Mouse (Mus musculus): ENCODE measurements around the gene 4930404N11Rik.

The 4930404N11Rik gene

GRCm38 (mm10) chr10:81328386-81328785, 37.2 kb downstream of the 4930404N11Rik start, which contains the start of gene Tbxa2r:
Gene Tbxa2r (plus strand): TSS chr10:81328731.
- DNase-seq (ENCODE audit: low spot score), result no peak

DNA sequence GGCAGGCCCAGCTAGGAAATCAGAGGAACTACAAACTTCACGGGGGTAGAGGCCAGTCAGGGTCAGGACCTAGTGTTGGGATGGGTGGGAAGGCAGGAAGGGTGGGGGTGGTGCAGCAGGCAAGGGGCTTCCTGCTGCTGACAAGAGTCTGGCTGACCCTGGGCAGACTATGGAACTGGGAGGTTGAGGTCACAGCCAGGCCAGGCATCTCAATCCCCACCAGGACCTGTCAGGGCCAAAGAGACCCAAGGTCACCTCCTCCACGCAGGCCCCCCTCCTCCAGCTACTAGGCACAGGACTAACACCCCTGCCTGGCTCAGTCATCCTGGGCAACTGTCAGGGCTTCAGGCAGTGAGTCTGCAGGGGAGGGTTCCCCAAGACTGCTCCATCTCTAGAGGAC, 37.7 kb downstream of the 4930404N11Rik start:
- DNase-seq (ENCODE audit: low spot score), result no peak

GRCm38 (mm10) chr10:81326858-81327257, 38.8 kb downstream of the 4930404N11Rik start:
- DNase-seq (ENCODE audit: low spot score), result no peak

- DNase-seq (ENCODE audit: low spot score), result no peak
Measured at GRCm38 (mm10) chr10:81325781-81326180, 39.8 kb downstream of the 4930404N11Rik start.

DNA sequence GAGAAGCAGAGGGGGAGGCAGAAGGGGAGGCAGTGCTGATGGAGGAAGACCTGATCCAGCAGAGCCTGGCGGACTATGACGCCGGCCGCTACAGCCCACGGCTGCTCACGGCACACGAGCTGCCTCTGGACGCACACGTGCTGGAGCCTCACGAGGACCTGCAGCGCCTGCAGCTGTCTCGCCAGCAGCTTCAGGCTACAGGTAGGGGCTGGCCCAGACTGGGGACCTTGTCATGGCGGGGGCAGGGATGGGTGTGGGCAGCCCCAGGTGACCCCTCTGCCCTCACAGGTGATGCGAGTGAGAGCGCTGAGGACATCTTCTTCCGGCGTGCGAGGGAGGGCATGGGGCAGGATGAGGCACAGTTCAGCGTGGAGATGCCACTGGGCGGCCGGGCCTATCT, 40.4 kb downstream of the 4930404N11Rik start:
- no peak for DNase-seq (ENCODE audit: low spot score)

DNA sequence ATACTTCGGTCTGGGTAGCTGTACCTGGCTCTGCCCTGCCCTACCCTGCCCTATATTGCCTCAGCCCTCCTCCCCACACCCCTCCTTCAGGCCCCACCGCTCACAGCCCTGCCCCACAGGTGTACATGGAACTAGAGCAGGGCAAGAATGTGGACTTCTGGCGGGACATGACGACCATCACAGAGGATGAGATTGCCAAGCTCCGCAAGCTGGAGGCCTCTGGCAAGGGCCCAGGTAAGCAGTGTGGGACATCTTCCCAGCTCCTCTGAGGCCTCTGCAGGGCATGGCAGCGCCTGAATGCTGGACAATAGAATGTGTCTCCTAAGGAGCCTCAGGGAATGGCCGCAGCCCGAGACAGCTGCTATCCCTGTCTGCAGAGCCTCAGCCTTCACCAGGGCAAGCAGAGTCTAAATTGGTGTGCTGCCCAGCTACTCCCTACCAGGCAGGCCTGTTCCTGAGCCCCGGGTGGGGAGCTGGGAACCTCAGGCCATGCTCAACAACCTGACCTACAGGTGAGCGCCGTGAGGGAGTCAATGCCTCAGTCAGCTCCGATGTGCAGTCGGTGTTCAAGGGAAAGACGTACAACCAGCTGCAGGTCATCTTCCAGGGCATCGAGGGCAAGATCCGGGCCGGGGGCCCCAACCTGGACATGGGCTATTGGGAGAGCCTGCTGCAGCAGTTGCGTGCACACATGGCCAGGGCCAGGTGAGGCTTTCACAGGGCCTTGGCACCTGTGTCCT, 41.7 kb downstream of the 4930404N11Rik start:
- DNase-seq (ENCODE audit: low spot score), result no peak

GRCm38 (mm10) chr10:81323141-81323775, 42.4 kb downstream of the 4930404N11Rik start:
- DNase-seq (ENCODE audit: low spot score), result no peak

GRCm38 (mm10) chr10:81322444-81322843, 43.2 kb downstream of the 4930404N11Rik start:
- DNase-seq (ENCODE audit: low spot score), result no peak

GRCm38 (mm10) chr10:81321436-81321835, 44.2 kb downstream of the 4930404N11Rik start:
- no peak for DNase-seq (ENCODE audit: low spot score)

DNA sequence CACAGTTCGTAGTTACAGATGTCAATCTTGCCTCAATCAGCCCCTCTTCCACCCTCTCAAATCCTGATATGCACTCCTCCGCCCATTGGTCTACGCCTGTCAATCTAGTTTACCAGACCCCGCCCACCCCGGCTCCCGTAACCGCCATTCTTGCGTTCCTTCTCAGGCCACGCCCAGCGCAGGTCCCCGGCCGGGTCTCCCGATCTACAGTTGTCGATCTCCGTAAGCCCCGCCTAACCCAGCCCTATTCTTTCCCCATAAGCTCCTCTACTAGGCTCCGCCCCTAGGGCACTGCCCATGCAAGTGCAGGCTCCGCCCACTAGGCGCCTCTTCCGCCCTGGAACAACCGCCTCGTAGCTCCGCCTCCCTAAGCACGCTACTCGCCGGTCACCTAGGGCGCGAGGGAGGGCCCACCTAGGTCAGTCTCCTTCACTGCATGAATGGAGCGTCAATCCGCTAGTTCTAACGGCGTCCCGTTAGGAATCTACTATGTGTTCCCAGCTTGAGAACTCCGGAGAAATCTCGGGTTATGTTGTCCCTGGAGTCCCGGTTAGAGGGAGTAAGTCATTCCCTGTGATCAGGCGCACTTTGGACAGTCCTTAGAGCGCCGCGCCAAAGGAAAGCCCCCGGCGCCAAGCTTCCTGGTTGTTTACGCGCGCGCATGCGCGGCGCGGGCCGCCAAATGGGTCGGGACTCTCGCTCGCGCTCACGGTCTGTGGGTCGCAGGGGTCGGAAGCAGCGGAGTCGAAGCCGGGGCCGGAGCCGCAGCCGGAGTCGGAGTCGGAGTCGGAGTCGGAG, 44.9 kb downstream of the 4930404N11Rik start, which contains the start of gene Cactin:
Cactin (plus strand) TSS at position 554 of the 798 bp plus-strand sequence.
- peak; percentile 90 for DNase-seq (ENCODE audit: low spot score)

DNA sequence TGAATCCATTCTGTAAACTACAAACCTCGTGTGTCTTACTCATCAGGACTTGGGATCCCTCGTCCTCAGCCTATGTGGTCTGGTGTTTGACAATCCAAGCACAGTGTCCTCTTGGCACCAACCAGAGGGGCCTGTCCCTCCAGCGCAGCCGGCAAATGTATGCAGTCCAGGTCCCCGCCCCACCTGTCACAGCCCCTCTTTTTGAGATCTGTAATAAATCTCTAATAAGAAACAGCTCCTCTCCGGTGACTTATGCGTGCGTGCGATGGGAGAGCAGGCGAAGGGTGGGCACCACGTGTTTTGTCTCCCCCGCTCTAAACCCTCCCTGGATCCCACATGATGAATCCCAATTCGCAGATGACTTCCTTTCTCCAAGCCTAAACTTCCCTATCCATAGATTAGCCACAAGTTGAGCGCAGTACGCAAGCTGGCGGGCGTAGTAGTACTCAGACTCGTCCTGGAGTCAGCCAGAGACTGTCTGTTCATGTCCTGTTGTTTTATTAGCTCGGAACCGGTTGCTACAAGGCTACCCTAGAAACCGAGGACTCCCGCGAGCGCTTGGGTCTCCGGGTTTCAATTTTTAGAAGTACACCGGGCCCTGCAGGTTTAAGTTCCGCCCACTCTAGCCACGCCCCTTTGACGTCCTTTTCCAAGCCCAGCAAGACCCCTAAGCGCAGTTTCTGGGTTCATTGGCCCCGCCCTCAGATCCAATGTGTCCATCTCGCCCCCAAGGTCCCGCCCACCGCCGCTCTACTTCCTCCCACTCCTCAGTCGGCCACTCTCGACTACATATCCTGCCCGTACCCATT, 45.7 kb downstream of the 4930404N11Rik start:
- no peak for DNase-seq (ENCODE audit: low spot score)

DNA sequence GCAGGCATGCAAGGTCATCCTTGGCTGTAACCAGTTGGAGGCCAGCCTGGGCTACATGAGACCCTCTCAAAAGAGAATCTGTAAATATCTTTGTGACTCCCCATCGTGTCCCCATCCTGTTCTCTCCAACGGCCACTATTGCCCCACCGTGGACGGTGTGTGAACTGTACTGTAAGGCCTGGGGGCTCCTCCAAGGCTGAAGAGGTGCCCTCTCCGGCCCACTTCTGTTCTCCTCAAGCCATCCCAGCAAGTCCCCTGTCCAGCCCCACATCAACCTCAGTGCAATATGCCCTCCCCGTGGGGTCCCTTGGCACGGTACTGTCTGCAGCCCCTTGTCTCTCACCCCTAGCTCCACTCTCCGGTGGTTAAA, 46.3 kb downstream of the 4930404N11Rik start:
- no peak for DNase-seq (ENCODE audit: low spot score)

DNA sequence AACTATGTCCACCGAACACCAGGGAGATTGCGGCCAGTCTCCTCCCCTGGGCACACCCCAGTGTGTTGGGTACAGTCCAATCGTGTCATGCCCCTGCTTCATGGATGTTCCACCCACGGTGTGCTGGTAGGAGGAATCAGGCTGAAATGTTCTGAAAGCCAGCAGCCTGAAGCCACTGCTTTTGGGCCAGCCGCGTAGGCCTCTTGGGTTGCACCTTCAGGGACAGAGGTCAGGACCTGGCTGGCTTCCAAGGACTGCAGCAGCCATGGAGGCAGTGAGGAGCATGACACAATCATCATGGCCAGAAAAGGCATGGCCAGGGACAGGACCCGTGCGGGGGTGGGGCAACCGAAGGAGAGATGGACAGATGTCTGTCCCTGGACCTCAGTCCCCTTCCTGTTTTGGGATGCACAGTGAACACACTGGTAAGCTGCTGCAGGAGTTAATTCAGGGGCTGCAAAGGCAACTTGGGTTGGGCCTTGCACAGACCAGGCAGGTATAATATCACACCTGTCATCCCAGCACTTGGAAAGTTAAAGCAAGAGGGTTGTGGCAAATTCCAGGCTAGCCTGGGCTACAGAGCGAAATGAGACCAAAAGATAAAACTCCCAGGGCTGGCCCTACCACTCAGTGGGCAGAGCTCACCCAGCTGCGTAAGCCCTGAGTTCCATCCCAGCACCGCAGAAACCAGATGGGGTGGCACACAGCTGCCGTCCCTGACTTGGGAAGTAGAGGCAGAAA, 46.9 kb downstream of the 4930404N11Rik start:
- DNase-seq (ENCODE audit: low spot score), result no peak

DNA sequence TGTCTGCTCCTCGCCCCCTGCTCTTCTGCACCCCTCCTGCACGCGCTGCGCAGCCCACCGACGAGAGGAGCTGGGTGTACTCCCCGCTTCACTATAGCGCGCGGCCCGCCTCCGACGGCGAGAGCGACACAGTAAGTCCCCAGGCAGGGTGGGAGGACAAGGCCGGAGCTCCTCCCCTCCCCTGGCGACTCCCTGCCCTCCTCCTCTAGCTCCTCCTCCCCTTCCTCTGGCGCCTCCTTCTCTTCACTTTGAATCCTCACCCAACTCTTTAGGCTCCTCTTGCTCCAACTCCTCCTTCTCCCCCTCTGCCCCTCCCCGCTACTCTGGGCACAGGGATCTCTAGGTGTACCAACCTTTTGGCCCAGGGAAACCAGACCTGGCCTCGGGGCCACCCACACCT, 48.3 kb downstream of the 4930404N11Rik start:
- no peak for DNase-seq (ENCODE audit: low spot score)

DNA sequence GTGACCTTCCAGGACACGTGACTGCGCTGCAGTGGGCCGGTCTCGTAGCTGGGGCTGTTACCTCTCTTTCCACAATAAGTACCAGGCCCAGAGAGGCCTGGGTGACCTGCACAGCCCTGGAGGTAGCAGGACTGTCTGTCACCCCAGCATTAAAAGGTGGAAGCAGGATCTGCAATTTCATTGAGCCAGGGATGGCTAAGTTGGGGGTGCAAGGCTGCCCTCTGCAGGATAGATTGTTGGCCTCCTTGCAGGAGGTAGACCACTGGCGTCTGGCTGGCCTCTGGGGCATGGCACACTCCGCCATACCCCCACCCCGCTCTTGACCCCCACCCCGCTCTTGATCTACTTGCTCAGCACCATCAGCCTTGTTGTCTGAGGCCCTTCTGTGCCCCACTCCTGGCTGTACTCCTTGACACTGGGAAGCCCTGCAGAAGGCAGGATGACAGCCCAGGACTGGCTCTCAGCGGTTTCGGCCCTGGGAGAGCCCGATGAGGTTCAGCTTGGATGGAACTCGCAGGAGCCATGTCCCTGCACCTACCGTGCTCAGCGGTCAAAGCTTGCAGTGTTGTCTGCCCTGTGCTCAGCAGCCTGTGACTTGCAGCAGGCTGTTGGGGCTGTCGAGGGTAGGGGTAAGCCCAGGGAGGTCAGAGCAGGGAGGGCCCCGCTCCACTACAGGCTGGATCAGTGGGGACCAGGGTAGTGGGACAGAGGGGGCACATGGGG, 49.1 kb downstream of the 4930404N11Rik start:
- no peak for DNase-seq (ENCODE audit: low spot score)

- DNase-seq (ENCODE audit: low spot score), result no peak
Measured at GRCm38 (mm10) chr10:81315587-81315986, 50.0 kb downstream of the 4930404N11Rik start.

DNA sequence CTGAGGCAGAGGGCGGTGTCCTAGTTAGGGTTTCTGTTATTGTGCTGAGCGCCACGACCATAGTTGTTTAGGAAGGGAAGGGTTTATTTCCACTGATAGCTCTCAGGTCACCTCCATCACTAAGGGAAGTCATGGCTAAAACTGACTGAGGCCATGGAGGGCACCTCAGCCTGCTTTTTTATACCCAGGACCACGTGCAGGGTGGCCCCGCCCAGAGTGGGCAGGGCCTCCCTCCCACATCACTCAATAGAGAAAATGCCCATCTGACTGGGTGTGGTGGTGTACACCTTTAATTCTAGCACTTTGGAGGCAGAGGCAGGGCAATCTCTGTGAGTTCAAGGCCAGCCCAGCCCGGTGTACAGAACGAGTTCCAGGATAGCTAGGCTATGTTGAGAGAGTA, 51.4 kb downstream of the 4930404N11Rik start:
- DNase-seq (ENCODE audit: low spot score), result no peak

DNA sequence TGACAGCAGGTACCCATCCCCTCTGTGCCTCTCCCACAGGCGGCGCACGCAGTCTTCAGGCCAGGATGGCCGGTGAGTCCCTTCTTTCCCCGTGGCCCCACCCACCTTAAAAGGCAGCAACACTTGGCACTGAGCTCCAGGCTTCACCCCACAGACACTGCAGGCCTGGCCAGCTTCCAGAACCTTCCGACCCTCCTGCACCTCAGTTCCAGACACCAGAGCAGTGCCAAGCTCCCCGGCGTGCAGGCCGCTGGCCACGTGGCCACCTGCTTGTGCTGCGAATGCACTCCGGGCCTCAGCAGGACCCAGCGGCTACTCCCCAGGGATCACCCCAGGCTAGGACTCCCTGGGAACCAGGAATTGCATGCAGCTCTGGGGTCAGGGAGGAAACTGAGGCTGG, 52.0 kb downstream of the 4930404N11Rik start:
- DNase-seq (ENCODE audit: low spot score), result no peak
